9 mouse cellular contexts compared by ENCODE assay signal in genomic region chr1:90060599-90060998, GRCm38 (mm10). TPM values are rescaled to one million over a fixed set of nuclear protein-coding genes. Genes with fewer than 3 reads are reported as not detected.
DNase-seq lines count a peak whose midpoint lies in the region; ATAC-seq and TF ChIP-seq lines count a peak whose summit lies in the region.
"Had no signal": no experiment of that assay in that cellular context is flagged by ENCODE, and none has a peak within 500 bp of the region (broad histone marks: within the 10 kb centered on the region; RNA-seq: fewer than 3 reads in every experiment).

No protein-coding gene starts in this region.

- no peak overlapping the region for H3K4me2 ChIP-seq in hindbrain, embryonic 13.5 days
- H3K4me2 ChIP-seq: liver, embryonic 13.5 days had no signal

- peak; percentile 72; the same call in 1 of the 2 replicates for TF ChIP-seq CTCF in brain, embryonic 14.5 days (IDR thresholded peaks at IDR 0.05; ENCODE audit: borderline replicate concordance, extremely low read depth, insufficient read depth, insufficient read length)

- 0 out of 2 replicates have a peak, but pooled peaks have one; percentile 39 for ATAC-seq in hindbrain, embryonic 13.5 days (ENCODE audit: low FRiP score)
- peak; percentile 69 for ATAC-seq in megakaryocyte progenitor cell, adult 5-6 weeks (replicated peaks; ENCODE audit: poor library complexity)

- H3K4me3 ChIP-seq in hindbrain, embryonic 13.5 days, result no peak overlapping the region
- H3K4me3 ChIP-seq: liver, embryonic 13.5 days had no signal

- no peaks in the 10 kb centered on the region for H3K9me3 ChIP-seq in hindbrain, embryonic 13.5 days
- H3K9me3 ChIP-seq: liver, embryonic 13.5 days had no signal

- H3K27me3 ChIP-seq in hindbrain, embryonic 13.5 days, result peaks cover 5% of the 10 kb centered on the region; the same call in 1 of the 2 replicates
- H3K27me3 ChIP-seq: liver, embryonic 13.5 days had no signal

- no peak for TF ChIP-seq POLR2A in brain, embryonic 14.5 days (IDR thresholded peaks at IDR 0.05; ENCODE audit: borderline replicate concordance, extremely low read depth, insufficient read depth, insufficient read length, poor library complexity, severe bottlenecking)

- H3K9ac ChIP-seq in hindbrain, embryonic 13.5 days, result no peak overlapping the region
- H3K9ac ChIP-seq: liver, embryonic 13.5 days had no signal

- DNase-seq in heart, adult 9 months (ENCODE audit: low spot score in 2 of 2), result peak; percentile 18 to 52
- no peak for DNase-seq in heart, postnatal 25 days (ENCODE audit: low spot score)
- peak; percentile 83 for DNase-seq in brain, embryonic 14.5 days (ENCODE audit: low read depth)
- peak; percentile 38 for DNase-seq in fibroblast of lung, adult 2 months (ENCODE audit: low read depth)
- peak; percentile 53 to 73 for DNase-seq in layer of hippocampus, postnatal 25 days (ENCODE audit: extremely low spot score in 1 of 2, low spot score in 1 of 2)
- DNase-seq in right cerebral cortex, postnatal 4 days, result peak; percentile 62
- DNase-seq: liver, embryonic 13.5 days had no signal

- intact Hi-C loops in heart, postnatal 25 days (cut with DNase I), result loop anchor here (1.0 to 5.0 kb wide), 6 partner anchors 97 to 897 kb away; no protein-coding TSS in a partner anchor

- WGBS in hindbrain, embryonic 13.5 days, result 22% methylated on average over 7 of the region's 7 CpGs

- peaks cover 6% of the 10 kb centered on the region; the same call in 1 of the 2 replicates for H3K4me1 ChIP-seq in hindbrain, embryonic 13.5 days (replicated peaks)
- H3K4me1 ChIP-seq: liver, embryonic 13.5 days had no signal

- H3K27ac ChIP-seq in hindbrain, embryonic 13.5 days, result no peak overlapping the region
- H3K27ac ChIP-seq: liver, embryonic 13.5 days had no signal

- no peaks in the 10 kb centered on the region for H3K36me3 ChIP-seq in hindbrain, embryonic 13.5 days
- H3K36me3 ChIP-seq: liver, embryonic 13.5 days had no signal

RNA-seq across cellular contexts. Expression of gene Asb18, which starts 46.1 kb away (rescaled TPM):
- total RNA-seq in heart, postnatal 25 days (2021), result 10 to 100 TPM; 16.9 to 18.1 TPM
- 0.25 and 0.59 TPM in 2 replicates for polyA plus RNA-seq in brain, embryonic 14.5 days (2012; rRNA removed)
- 0.60 and 0.79 TPM in 2 replicates for polyA plus RNA-seq in hindbrain, embryonic 13.5 days (2015; fragmentation: Nextera tagmentation; extraction: Ambion mirVana)
- total RNA-seq in layer of hippocampus, postnatal 25 days (2021), result 1 to 10 TPM; 2.7 to 3.2 TPM
- not detected in 2 replicates for total RNA-seq in megakaryocyte progenitor cell, adult 5-6 weeks (2015)
- total RNA-seq in megakaryocyte progenitor cell, adult 5-6 weeks (2017), result not detected in 2 replicates
- polyA plus RNA-seq: liver, embryonic 13.5 days had no signal

Comparison
In these comparisons a context has a peak if more than half of its experiments do, and no peak if none do; other contexts are left out.
1. RNA of gene Asb18, which starts 46.1 kb away (total RNA-seq): 16.9 to 18.1 TPM in heart, postnatal 25 days; 2.7 to 3.2 TPM in layer of hippocampus, postnatal 25 days and not detected in megakaryocyte progenitor cell, adult 5-6 weeks; every median in the first group is over 4 times any median in the second.